ENCODE assay signal across 8 mouse cellular contexts in genomic region chr1:30948361-30948949, GRCm38 (mm10). TPM values are rescaled to one million over a fixed set of nuclear protein-coding genes. Genes with fewer than 3 reads are reported as not detected.
A peak's percentile ranks its signal among the peaks of the same experiment; 100 is the strongest.
DNase-seq lines count a peak whose midpoint lies in the region; ATAC-seq and TF ChIP-seq lines count a peak whose summit lies in the region.

No protein-coding gene starts in this region.

- TF ChIP-seq CTCF in CH12.LX (conservative IDR thresholded peaks at IDR 0.05 in 1 of 2, IDR thresholded peaks at IDR 0.05 in 1 of 2; ENCODE audit: low read depth in 2 of 2, low read length in 2 of 2), result peak; percentile 24 to 70

- DNase-seq in adrenal gland, postnatal 14 days, result peak; percentile 68
- DNase-seq in adrenal gland, postnatal 25 days, result no peak
- peak; percentile 67 for DNase-seq in CH12.LX (ENCODE audit: extremely low read depth)
- peak; percentile 65 to 66 for DNase-seq in cerebellum, postnatal 10 days
- peak; percentile 40 for DNase-seq in kidney, postnatal 10 days
- DNase-seq in lung, postnatal 36 days, result peak; percentile 51
- peak; percentile 4 to 21 for DNase-seq in spleen, postnatal 36 days (ENCODE audit: low spot score in 2 of 2)

- H3K36me3 ChIP-seq in CH12.LX (replicated peaks in 1 of 2; ENCODE audit: control insufficient read depth in 1 of 2, insufficient read depth in 1 of 2, low read length in 1 of 2), result peaks cover 19 to 23% of the 10 kb centered on the region in 2 experiments
- peaks cover 25% of the 10 kb centered on the region for H3K36me3 ChIP-seq in heart, embryonic 14.5 days (ENCODE audit: control insufficient read depth, insufficient read depth, low read length)

- dilution Hi-C loops in CH12.LX (cut with MboI; ENCODE audit: extremely low pct_ligation_motif_present, extremely low pct_unique_long_range_greater_than_20kb, low sequenced_read_pairs), result no loop called here

- peak overlapping the region; percentile 84 for H3K9ac ChIP-seq in CH12.LX (ENCODE audit: insufficient read depth, low read depth)
- H3K9ac ChIP-seq in heart, embryonic 14.5 days (ENCODE audit: low read length), result peak overlapping the region; percentile 96

- H3K9me3 ChIP-seq in CH12.LX (replicated peaks; ENCODE audit: low read length), result no peaks in the 10 kb centered on the region
- no peaks in the 10 kb centered on the region for H3K9me3 ChIP-seq in heart, embryonic 14.5 days (ENCODE audit: control insufficient read depth, low read length)

- TF ChIP-seq EP300 in CH12.LX (IDR thresholded peaks at IDR 0.05; ENCODE audit: low read length), result no peak

- peak overlapping the region; percentile 78 to 93 (median 80) for H3K4me3 ChIP-seq in CH12.LX (replicated peaks in 1 of 3; ENCODE audit: low read depth in 2 of 3, low read length in 2 of 3, poor library complexity in 1 of 3)
- H3K4me3 ChIP-seq in heart, embryonic 14.5 days (ENCODE audit: control insufficient read depth in 1 of 2, insufficient read depth in 1 of 2, low read depth in 1 of 2, low read length in 2 of 2), result peak overlapping the region; percentile 77 to 78

- H3K4me2 ChIP-seq in CH12.LX (ENCODE audit: insufficient read depth, low read depth, poor library complexity, severe bottlenecking), result peak overlapping the region; percentile 35; the same call in 1 of the 2 replicates
- H3K4me2 ChIP-seq in heart, embryonic 14.5 days (ENCODE audit: low read length), result peak overlapping the region; percentile 76

- in situ Hi-C loops in CH12.LX (cut with MboI; ENCODE audit: low pct_ligation_motif_present, low pct_unique_long_range_greater_than_20kb, low sequenced_read_pairs), result loop anchor here (25.0 kb wide), 1 partner anchor 214 kb away; no protein-coding TSS in a partner anchor

- peaks cover 0 to 11% of the 10 kb centered on the region in 2 experiments; a peak in 2 of 4 replicates for H3K4me1 ChIP-seq in CH12.LX (ENCODE audit: control insufficient read depth in 1 of 2, insufficient read depth in 2 of 2)
- peaks cover 0 to 7% of the 10 kb centered on the region in 2 experiments; a peak in 3 of 4 replicates for H3K4me1 ChIP-seq in heart, embryonic 14.5 days (ENCODE audit: control insufficient read depth in 2 of 2, insufficient read depth in 2 of 2, low read length in 2 of 2)

- no peak for ATAC-seq in heart, embryonic 14.5 days (ENCODE audit: insufficient number of reproducible peaks, insufficient read depth, low FRiP score, low read depth)

- peaks cover 28% of the 10 kb centered on the region for H3K79me2 ChIP-seq in CH12.LX (replicated peaks; ENCODE audit: control insufficient read depth, extremely low read depth, insufficient read depth, poor library complexity, severe bottlenecking)

- H3K27ac ChIP-seq in CH12.LX (ENCODE audit: insufficient read depth, low read depth), result peak overlapping the region; percentile 70
- peak overlapping the region; percentile 89 to 99 for H3K27ac ChIP-seq in heart, embryonic 14.5 days (replicated peaks in 1 of 2; ENCODE audit: control insufficient read depth in 1 of 2, insufficient read depth in 1 of 2, low read depth in 2 of 2, low read length in 2 of 2)

- TF ChIP-seq RAD21 in CH12.LX (IDR thresholded peaks at IDR 0.05; ENCODE audit: low read depth, low read length), result no peak

- no peak for TF ChIP-seq POLR2A in CH12.LX (IDR thresholded peaks at IDR 0.05; ENCODE audit: low read depth, low read length)

- under 1% methylated on average over 16 of the region's 16 CpGs for WGBS in heart, embryonic 14.5 days

- H3K27me3 ChIP-seq in CH12.LX (replicated peaks), result no peaks in the 10 kb centered on the region
- no peaks in the 10 kb centered on the region for H3K27me3 ChIP-seq in heart, embryonic 14.5 days (ENCODE audit: control insufficient read depth, insufficient read depth, low read length)

TF ChIP-seq in CH12.LX, 34 proteins besides CTCF, POLR2A, EP300 and RAD21:
- peak; percentile 91 for TF ChIP-seq ZNF384 (IDR thresholded peaks at IDR 0.05; ENCODE audit: low read depth, low read length)
- peak; percentile 63 for TF ChIP-seq SIN3A (IDR thresholded peaks at IDR 0.05; ENCODE audit: low read length)
- no peak for TF ChIP-seq MAZ (IDR thresholded peaks at IDR 0.05; ENCODE audit: low read depth, low read length)
- no peak for TF ChIP-seq TCF12 (IDR thresholded peaks at IDR 0.05; ENCODE audit: low read depth, low read length)
- TF ChIP-seq HCFC1 (IDR thresholded peaks at IDR 0.05; ENCODE audit: low read depth, low read length), result peak; percentile 59; the same call in 1 of the 2 replicates
- TF ChIP-seq SMC3 (IDR thresholded peaks at IDR 0.05; ENCODE audit: low read depth, low read length), result peak; percentile 22
TF ChIP-seq in CH12.LX: peak in this region for 4.

RNA-seq across cellular contexts. Expression of gene AC153137.1, which starts 29.3 kb away (rescaled TPM):
- total RNA-seq in adrenal gland, postnatal 14 days (2021), result not detected in 2 replicates
- total RNA-seq in adrenal gland, postnatal 25 days (2021), result not detected in 2 replicates
- total RNA-seq in CH12.LX (2012; rRNA removed) (not detected in 2 replicates), CH12.LX (2014; rRNA removed) (not detected in 2 replicates)
- polyA plus RNA-seq in CH12.LX (2012; ENCODE audit: insufficient read length, low read depth), result not detected in 2 replicates
- polyA plus RNA-seq in heart, embryonic 14.5 days (2014; fragmentation: Nextera tagmentation; extraction: Ambion mirVana), result not detected in 2 replicates
